Comparison of ENCODE assay signal across 8 mouse cellular contexts in genomic region chr15:80707088-80707487, GRCm38 (mm10). TPM values are rescaled to one million over a fixed set of nuclear protein-coding genes. Genes with fewer than 3 reads are reported as not detected.
A peak's percentile ranks its signal among the peaks of the same experiment; 100 is the strongest.
DNase-seq lines count a peak whose midpoint lies in the region; ATAC-seq lines count a peak whose summit lies in the region.

No protein-coding gene starts in this region.

- peaks cover 32% of the 10 kb centered on the region for H3K4me1 ChIP-seq in embryonic facial prominence, embryonic 15.5 days
- H3K4me1 ChIP-seq in midbrain, embryonic 16.5 days (ENCODE audit: control insufficient read depth, insufficient read depth, low read length): peaks cover 10% of the 10 kb centered on the region

- 52% methylated on average over 8 of the region's 8 CpGs for WGBS in embryonic facial prominence, embryonic 15.5 days
- 52% methylated on average over 8 of the region's 8 CpGs for WGBS in midbrain, embryonic 16.5 days

- no peak for ATAC-seq in embryonic facial prominence, embryonic 15.5 days (ENCODE audit: insufficient number of reproducible peaks, low FRiP score, low TSS enrichment, low read depth)
- no peak for ATAC-seq in midbrain, embryonic 16.5 days

- no peaks in the 10 kb centered on the region for H3K27me3 ChIP-seq in embryonic facial prominence, embryonic 15.5 days
- H3K27me3 ChIP-seq in midbrain, embryonic 16.5 days (ENCODE audit: control insufficient read depth, insufficient read depth, low read depth, low read length): no peaks in the 10 kb centered on the region

- peak overlapping the region; percentile 63 for H3K27ac ChIP-seq in embryonic facial prominence, embryonic 15.5 days (replicated peaks)
- H3K27ac ChIP-seq in midbrain, embryonic 16.5 days (ENCODE audit: low read length): peak overlapping the region; percentile 67

- no peak overlapping the region for H3K9ac ChIP-seq in embryonic facial prominence, embryonic 15.5 days
- H3K9ac ChIP-seq in midbrain, embryonic 16.5 days (ENCODE audit: low read depth, low read length): no peak overlapping the region

- H3K4me3 ChIP-seq in embryonic facial prominence, embryonic 15.5 days (replicated peaks): no peak overlapping the region
- no peak overlapping the region for H3K4me3 ChIP-seq in midbrain, embryonic 16.5 days (ENCODE audit: low read depth, low read length)

- no peaks in the 10 kb centered on the region for H3K36me3 ChIP-seq in embryonic facial prominence, embryonic 15.5 days
- no peaks in the 10 kb centered on the region for H3K36me3 ChIP-seq in midbrain, embryonic 16.5 days (ENCODE audit: control insufficient read depth, insufficient read depth, low read length)

- intact Hi-C loops in heart, postnatal 14 days (cut with DNase I): loop anchor here (2.0 to 10.0 kb wide), 4 partner anchors 176 to 752 kb away; partner anchors contain the start of gene Adsl
- intact Hi-C loops in left cerebral cortex, postnatal 14 days (cut with DNase I): loop anchor here (2.0 to 5.0 kb wide), 3 partner anchors 170 to 240 kb away; no protein-coding TSS in a partner anchor

- no peak overlapping the region for H3K4me2 ChIP-seq in embryonic facial prominence, embryonic 15.5 days (replicated peaks)
- H3K4me2 ChIP-seq in midbrain, embryonic 16.5 days (ENCODE audit: low read length): no peak overlapping the region

- H3K9me3 ChIP-seq in embryonic facial prominence, embryonic 15.5 days (replicated peaks): no peaks in the 10 kb centered on the region
- no peaks in the 10 kb centered on the region for H3K9me3 ChIP-seq in midbrain, embryonic 16.5 days (replicated peaks; ENCODE audit: control insufficient read depth, low read length, poor library complexity, severe bottlenecking)

- DNase-seq in urinary bladder, postnatal 14 days (ENCODE audit: low spot score): peak; percentile 65
- no peak for DNase-seq in urinary bladder, postnatal 25 days (ENCODE audit: low spot score)
- DNase-seq in heart, postnatal 14 days: peak; percentile 58 to 67
- peak; percentile 55 to 77 for DNase-seq in left cerebral cortex, postnatal 14 days (ENCODE audit: low spot score in 2 of 2)
- no peak for DNase-seq in retina, postnatal 1 day
- no peak for DNase-seq in frontal cortex, postnatal 25 days (ENCODE audit: low spot score in 2 of 2)

RNA-seq across cellular contexts. Expression of gene Tnrc6b, which starts 4.0 kb away (rescaled TPM):
- polyA plus RNA-seq in embryonic facial prominence, embryonic 15.5 days (2015; fragmentation: Nextera tagmentation; extraction: Ambion mirVana): 23.9 and 28.3 TPM in 2 replicates
- 10 to 100 TPM; 55.4 to 56.4 TPM for total RNA-seq in heart, postnatal 14 days (2021)
- total RNA-seq in left cerebral cortex, postnatal 14 days (2021): 100 to 1,000 TPM; 127 to 131 TPM
- 33.5 and 44.0 TPM in 2 replicates for polyA plus RNA-seq in midbrain, embryonic 16.5 days (2015; fragmentation: Nextera tagmentation; extraction: Ambion mirVana)

RNA-seq across cellular contexts. Expression of gene Fam83f, which starts 35.4 kb away (rescaled TPM):
- polyA plus RNA-seq in embryonic facial prominence, embryonic 15.5 days (2015; fragmentation: Nextera tagmentation; extraction: Ambion mirVana): 8.4 and 9.0 TPM in 2 replicates
- under 1 TPM; 0.12 TPM for total RNA-seq in heart, postnatal 14 days (2021)
- under 1 TPM; 0.37 to 0.53 TPM for total RNA-seq in left cerebral cortex, postnatal 14 days (2021)
- polyA plus RNA-seq in midbrain, embryonic 16.5 days (2015; fragmentation: Nextera tagmentation; extraction: Ambion mirVana): 0.34 and 0.39 TPM in 2 replicates

Comparison
In these comparisons a context has a peak if more than half of its experiments do, and no peak if none do; other contexts are left out.
1. DNase-seq: peak in urinary bladder, postnatal 14 days (single experiment), heart, postnatal 14 days (2 of 2) and left cerebral cortex, postnatal 14 days (2 of 2); none in urinary bladder, postnatal 25 days (single experiment), retina, postnatal 1 day (single experiment) and frontal cortex, postnatal 25 days (0 of 2).